Mouse (Mus musculus) left cerebral cortex, postnatal 10 days (tissue): ENCODE measurements around the gene 1700012B07Rik. TPM values are rescaled to one million over a fixed set of nuclear protein-coding genes. Genes with fewer than 3 reads are reported as not detected.

Experiments
- DNase-seq, 2 experiments: peaks; one replicate each; pipeline ENCODE4 v3.0.0; 2021 to 2022; ENCODE audit warnings: low spot score in 2 of 2, mixed read lengths in 1 of 2; ENCODE audit errors: extremely low spot score in 1 of 2
- intact Hi-C: fragments of 180-260 bp; cut with DNase I; formaldehyde crosslinking; loops from one replicate; pipeline ENCODE4 v1.15.1; 2025
- total RNA-seq, 2 experiments: library from RNA; stranded (reverse); gene quantifications; 2 replicates each; pipeline ENCODE4 v1.2.3; 2021

1700012B07Rik gene
- total RNA-seq, 2 experiments from 2014 or later = not detected

GRCm38 (mm10) chr11:109854056-109854455 is 26.2 kb upstream of the 1700012B07Rik start:
- DNase-seq = no peak
- intact Hi-C loops = loop anchor here (10.0 kb wide), 1 partner anchor 529 kb away; no protein-coding TSS in a partner anchor

DNA sequence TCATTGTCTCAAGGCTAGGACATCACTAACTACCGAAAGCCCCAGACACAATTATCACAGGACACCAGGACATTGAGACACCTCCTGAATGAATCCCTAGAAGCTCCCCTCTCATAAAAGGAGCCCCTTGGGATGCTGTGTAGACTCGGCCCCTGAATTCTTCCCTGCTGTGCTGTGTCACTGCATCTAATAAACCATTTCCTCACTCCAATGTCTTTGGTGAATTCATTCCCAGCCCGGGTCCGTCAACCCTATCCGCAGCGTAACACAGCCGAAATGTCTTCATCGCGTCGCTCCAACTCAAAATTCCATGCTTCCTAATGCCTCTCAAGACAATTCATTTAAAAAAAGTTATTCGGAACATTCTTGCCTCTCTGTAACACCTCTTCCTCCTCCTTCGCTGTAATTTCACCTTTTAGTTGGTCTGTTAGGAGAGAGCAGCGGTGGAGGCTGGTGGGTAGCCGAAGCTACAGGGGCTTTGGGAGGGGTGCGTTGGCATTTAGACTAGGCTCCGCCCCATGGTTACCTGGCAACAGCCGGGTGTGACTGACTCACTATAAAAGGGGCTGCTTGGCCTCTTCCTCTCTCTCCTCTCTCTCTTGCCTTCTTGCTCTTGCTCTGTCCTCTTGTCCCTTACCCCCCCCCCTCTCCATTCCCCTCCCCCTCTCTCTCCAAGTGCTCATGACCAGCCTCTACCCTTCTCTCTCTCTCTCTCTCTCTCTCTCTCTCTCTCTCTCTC is 25.6 kb upstream of the 1700012B07Rik start:
- intact Hi-C loops = loop anchor here (10.0 kb wide), 1 partner anchor 529 kb away; no protein-coding TSS in a partner anchor
- DNase-seq = no peak

GRCm38 (mm10) chr11:109851996-109852395 is 24.1 kb upstream of the 1700012B07Rik start:
- intact Hi-C loops = loop anchor here (10.0 kb wide), 1 partner anchor 527 kb away; no protein-coding TSS in a partner anchor
- DNase-seq = peak in 1 of 2 experiments; percentile 55

- intact Hi-C loops = no loop called here
- peak in 1 of 2 experiments; percentile 73 for DNase-seq
Observed at GRCm38 (mm10) chr11:109846343-109846742, 18.5 kb upstream of the 1700012B07Rik start.

DNA sequence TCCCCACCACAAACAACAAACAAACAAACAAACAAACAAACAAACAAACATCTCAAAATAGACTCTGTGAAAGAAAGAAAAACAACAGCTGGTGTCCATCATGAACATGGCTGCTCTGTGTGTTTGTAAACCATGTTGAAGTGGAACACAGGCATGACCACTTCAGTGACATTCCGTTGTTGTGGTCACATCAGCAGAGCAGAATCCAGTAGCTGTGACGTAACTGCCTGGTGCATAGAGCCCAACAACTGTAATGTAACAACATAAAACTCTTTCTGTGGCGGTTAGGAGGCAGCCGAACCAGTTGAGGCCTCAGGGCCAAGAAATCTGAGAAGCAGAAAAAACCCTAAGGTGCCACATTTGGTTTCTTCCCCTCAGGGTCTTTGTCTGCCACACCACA is 17.8 kb upstream of the 1700012B07Rik start:
- intact Hi-C loops = no loop called here
- no peak for DNase-seq

- DNase-seq = no peak
- intact Hi-C loops = loop anchor here (5.0 kb wide), 1 partner anchor 42 kb away; no protein-coding TSS in a partner anchor
Observed at GRCm38 (mm10) chr11:109844466-109844865, 16.6 kb upstream of the 1700012B07Rik start.

DNA sequence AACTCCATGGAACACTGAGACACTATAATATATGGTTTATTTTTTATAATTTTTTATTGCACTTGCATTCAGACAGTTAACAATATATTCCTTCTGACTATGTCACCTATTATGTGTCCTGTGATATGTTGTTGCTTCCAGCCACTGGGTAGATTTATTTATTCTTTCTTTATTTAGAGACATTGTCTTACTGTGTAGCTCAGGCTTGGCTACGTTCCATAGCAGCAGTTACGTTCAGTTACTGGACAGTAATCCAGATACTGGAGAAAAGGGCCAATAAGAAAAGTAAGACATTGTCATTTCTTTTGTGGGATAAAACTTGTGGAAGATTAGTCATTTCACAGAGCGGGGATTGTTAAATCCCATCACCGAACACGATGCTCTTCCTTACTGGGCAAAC is 2.5 kb upstream of the 1700012B07Rik start:
- no peak for DNase-seq
- intact Hi-C loops = no loop called here

DNA sequence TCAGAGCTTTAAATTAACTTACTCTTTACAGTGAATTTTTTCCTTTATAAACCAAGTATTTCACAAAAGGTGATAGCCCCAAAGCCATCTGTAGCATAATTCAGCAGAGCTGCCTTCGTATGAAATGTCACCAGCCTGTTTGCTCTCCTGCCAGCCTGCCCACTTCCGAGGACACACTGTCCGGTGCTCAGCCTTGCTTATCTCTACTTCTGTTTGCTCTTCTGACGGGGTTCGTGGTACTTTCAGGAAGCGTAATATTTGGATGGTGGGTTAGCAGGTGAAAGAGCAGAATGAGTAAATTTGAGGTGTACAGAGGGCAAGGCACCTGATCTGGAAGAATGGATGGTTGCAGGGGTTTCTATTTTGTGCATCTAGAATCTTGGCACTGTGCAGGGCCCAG is 5.6 kb downstream of the 1700012B07Rik start:
- no peak for DNase-seq
- intact Hi-C loops = no loop called here

GRCm38 (mm10) chr11:109817405-109817804 is 10.4 kb downstream of the 1700012B07Rik start:
- no peak for DNase-seq
- intact Hi-C loops = no loop called here

- intact Hi-C loops = no loop called here
- no peak for DNase-seq
Observed at GRCm38 (mm10) chr11:109816911-109817310, 10.9 kb downstream of the 1700012B07Rik start.

GRCm38 (mm10) chr11:109811721-109812120 is 16.1 kb downstream of the 1700012B07Rik start:
- intact Hi-C loops = no loop called here
- DNase-seq = peak in 1 of 2 experiments; percentile 34

DNA sequence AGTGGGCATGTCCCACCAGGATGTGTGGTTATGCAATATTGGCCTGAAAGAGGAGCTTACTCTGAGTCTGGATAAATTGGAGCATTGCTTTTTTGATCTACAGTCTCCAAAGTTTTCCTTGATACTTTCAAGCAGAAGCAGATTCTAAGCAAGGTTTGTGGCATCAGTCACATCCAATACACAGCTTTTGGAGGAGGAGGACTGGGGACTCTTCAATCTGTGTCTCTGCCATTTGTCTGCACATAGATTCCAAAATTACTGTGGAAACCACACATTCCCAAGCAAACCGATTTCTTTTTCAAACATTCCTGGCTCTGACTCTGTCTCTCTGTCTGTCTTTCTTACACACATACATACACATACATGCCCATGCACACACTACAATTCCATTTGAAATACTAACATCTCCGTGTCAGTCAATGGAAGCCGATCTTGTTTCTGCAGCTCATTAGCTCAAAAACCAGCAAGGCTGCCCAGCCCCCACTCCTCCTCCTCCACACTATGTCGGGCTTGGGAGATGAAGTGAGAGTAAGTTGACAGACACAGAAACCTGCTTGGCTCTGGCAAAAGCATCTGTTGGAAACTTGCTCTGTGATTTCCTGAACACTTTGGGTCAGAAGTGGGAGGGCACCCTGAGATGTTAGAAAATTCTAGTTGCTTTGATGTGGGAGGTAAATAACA is 18.5 kb downstream of the 1700012B07Rik start:
- DNase-seq = peak in 1 of 2 experiments; percentile 82
- intact Hi-C loops = no loop called here

DNA sequence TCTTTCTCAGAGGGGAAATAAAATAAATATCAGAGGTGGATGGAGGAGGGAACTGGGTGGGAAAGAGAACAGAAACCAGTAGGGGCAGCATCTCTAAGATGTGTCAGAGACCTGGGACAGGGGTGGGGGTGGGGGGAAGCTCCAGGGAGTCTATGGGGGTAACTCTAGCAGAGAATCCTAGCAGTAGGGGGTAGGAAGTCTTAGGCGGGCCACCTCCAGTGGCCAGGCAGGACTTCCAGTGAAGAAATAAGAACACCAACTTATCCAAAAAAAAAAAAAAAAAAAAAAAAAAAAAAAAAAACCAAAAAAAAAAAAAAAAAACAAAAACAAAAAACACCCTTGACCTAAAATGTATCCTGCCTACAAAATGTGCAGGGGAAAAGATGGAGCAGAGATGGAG is 26.3 kb downstream of the 1700012B07Rik start:
- intact Hi-C loops = loop anchor here (5.0 kb wide), 1 partner anchor 41 kb away; no protein-coding TSS in a partner anchor
- DNase-seq = no peak

- intact Hi-C loops = no loop called here
- DNase-seq = no peak
Observed at GRCm38 (mm10) chr11:109797531-109797930, 30.3 kb downstream of the 1700012B07Rik start.

GRCm38 (mm10) chr11:109795536-109795935 is 32.3 kb downstream of the 1700012B07Rik start:
- intact Hi-C loops = no loop called here

GRCm38 (mm10) chr11:109793578-109793977 is 34.3 kb downstream of the 1700012B07Rik start:
- no peak for DNase-seq
- intact Hi-C loops = no loop called here

More at GRCm38 (mm10) chr11:109795536-109795935, 32.3 kb downstream of the 1700012B07Rik start:
- no peak for DNase-seq

DNA sequence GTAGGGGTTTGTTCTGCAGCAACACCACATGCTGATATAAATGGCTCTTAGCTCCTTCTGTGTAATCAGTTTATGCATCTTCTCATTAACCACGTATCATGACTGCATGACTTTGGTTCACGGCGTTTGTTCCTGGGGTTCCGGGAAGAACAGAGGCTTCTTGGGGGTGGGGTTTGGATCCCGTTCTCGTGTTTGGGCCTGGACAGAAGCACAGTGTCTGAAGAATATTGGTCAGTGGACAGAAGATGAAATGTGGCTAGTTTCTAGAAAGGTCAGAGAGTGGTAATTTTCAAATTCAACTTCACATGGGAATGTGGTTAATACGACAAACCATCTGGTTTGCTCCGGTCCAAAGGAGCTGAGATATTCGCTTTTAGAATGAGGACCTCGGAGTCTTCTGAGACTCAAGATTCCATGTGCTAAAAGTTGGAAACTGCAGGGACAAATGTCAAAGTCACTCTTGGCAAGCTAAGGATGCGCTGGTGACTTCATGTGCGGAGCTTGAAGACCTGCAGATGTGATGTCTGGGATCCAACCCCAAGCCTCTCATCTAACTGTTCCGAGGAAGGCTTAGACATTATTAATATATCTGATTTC is 35.3 kb downstream of the 1700012B07Rik start:
- DNase-seq = no peak
- intact Hi-C loops = no loop called here

DNA sequence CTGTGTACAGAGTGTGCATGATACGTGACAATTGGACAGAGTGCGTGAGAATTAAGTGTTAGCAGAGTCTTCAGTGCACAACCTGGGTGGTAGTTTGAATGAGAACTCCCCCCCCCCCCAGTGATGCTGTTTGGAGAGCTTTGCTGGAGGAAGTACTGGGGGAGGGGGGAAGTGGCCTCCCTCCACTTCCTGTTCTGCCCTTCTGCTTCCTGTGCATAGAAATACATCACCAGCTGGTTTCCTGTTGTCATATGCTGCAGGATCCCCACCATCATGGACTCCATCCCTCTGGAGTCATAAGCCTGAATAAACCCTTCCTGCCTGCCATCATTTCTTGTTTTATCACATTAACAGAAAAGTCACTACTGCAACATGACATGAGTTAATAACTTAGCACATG is 35.9 kb downstream of the 1700012B07Rik start:
- intact Hi-C loops = no loop called here
- DNase-seq = no peak

GRCm38 (mm10) chr11:109790221-109790620 is 37.6 kb downstream of the 1700012B07Rik start:
- intact Hi-C loops = no loop called here
- DNase-seq = no peak
